Mouse (Mus musculus) liver, embryonic 11.5 days (tissue): ENCODE measurements around the gene Phc2. TPM values are rescaled to one million over a fixed set of nuclear protein-coding genes. Genes with fewer than 3 reads are reported as not detected.
"Not testable (repeated sequence)": the region's sequence is repeated elsewhere in the genome, so short reads cannot be mapped to it uniquely, and the experiment has no call there.

ENCODE experiments used
- ATAC-seq: fragments of 200-750 bp; cut with Nextera tagmentation; replicated peaks from 2 replicates; pipeline ENCODE4 v1.8.0; 2017; ENCODE audit warnings: moderate number of reproducible peaks, mild to moderate bottlenecking, moderate TSS enrichment, moderate library complexity; ENCODE audit not compliant: low FRiP score
- DNase-seq: peaks from one replicate; pipeline ENCODE4 v3.0.0-alpha.2; 2017; ENCODE audit warnings: low spot score
- H3K27ac ChIP-seq: fragments of 300-500 bp; sonication (generic); 2 replicates; pipeline ENCODE4 v1.5.1; 2014; ENCODE audit warnings: mild to moderate bottlenecking, low read depth, low read length, control low read depth
- H3K27me3 ChIP-seq: fragments of 300-500 bp; sonication (generic); replicated peaks from 2 replicates; pipeline ENCODE4 v1.6.1; 2014; ENCODE audit warnings: low read length, mixed read lengths; ENCODE audit not compliant: control insufficient read depth, insufficient read depth
- H3K36me3 ChIP-seq: fragments of 300-500 bp; sonication (generic); 2 replicates; pipeline ENCODE4 v1.6.1; 2014; ENCODE audit warnings: mild to moderate bottlenecking, low read length, moderate library complexity, mixed read lengths; ENCODE audit not compliant: control insufficient read depth, insufficient read depth
- H3K4me1 ChIP-seq: fragments of 300-500 bp; sonication (generic); replicated peaks from 2 replicates; pipeline ENCODE4 v1.6.1; 2014; ENCODE audit warnings: low read length, mixed read lengths; ENCODE audit not compliant: control insufficient read depth, insufficient read depth
- H3K4me2 ChIP-seq: fragments of 300-500 bp; sonication (generic); 2 replicates; pipeline ENCODE4 v1.6.1; 2014; ENCODE audit warnings: mild to moderate bottlenecking, control low read depth, moderate library complexity
- H3K4me3 ChIP-seq: fragments of 300-500 bp; sonication (generic); 2 replicates; pipeline ENCODE4 v1.5.1; 2014; ENCODE audit warnings: low read depth, low read length, control low read depth
- H3K9ac ChIP-seq: fragments of 300-500 bp; sonication (generic); 2 replicates; pipeline ENCODE4 v1.6.1; 2014; ENCODE audit warnings: low read depth, low read length, control low read depth
- H3K9me3 ChIP-seq: fragments of 300-500 bp; sonication (generic); 2 replicates; pipeline ENCODE4 v1.6.1; 2016; ENCODE audit warnings: low read length, inconsistent platforms, mixed read lengths; ENCODE audit not compliant: control insufficient read depth
- WGBS: fragments of 180-500 bp; shearing (Covaris S2); extraction: QIAGEN DNeasy Blood & Tissue Kit; methylation state at CpG from one replicate; pipeline ENCODE4 v1.1.7; 2014; 5-methylcytosine and 5-hydroxymethylcytosine counted together
- polyA plus RNA-seq: library from polyadenylated mRNA; unstranded; fragments of >200 nt; fragmentation: Nextera tagmentation; extraction: Ambion mirVana; gene quantifications from 2 replicates; pipeline ENCODE4 v1.2.1, GENCODE M21; 2014

Gene Phc2
- polyA plus RNA-seq, result 39.3 and 40.4 TPM in 2 replicates

GRCm38 (mm10) chr4:128654505-128655381, at the start of gene Phc2:
TSS of gene Phc2 (plus strand) at chr4:128654702.
- Histone ChIP-seq H3K9me3 (no peaks in the 10 kb centered on the region), H3K9ac (peak within 1 kb of the TSS; percentile 71), H3K27ac (peak within 1 kb of the TSS; percentile 61), H3K27me3 (peaks cover 3% of the 10 kb centered on the region; the same call in 1 of the 2 replicates), H3K36me3 (no peaks in the 10 kb centered on the region), H3K4me3 (peak within 1 kb of the TSS; percentile 75), H3K4me1 (peaks cover 9% of the 10 kb centered on the region), H3K4me2 (peak within 1 kb of the TSS; percentile 95)
- peak; percentile 91 for DNase-seq
- ATAC-seq, result peak; percentile 99
- WGBS, result under 1% methylated on average over 74 of the region's 85 CpGs

GRCm38 (mm10) chr4:128606586-128606985, 47.9 kb upstream of the Phc2 start:
- no peak overlapping the region for H3K4me3 ChIP-seq
- ATAC-seq (no peak), DNase-seq (no peak)
- WGBS, result 90% methylated on average over 7 of the region's 7 CpGs
- peaks cover 8% of the 10 kb centered on the region for H3K4me1 ChIP-seq
- no peaks in the 10 kb centered on the region for H3K27me3 ChIP-seq
- H3K4me2 ChIP-seq, result no peak overlapping the region
- no peaks in the 10 kb centered on the region for H3K9me3 ChIP-seq
- H3K27ac ChIP-seq, result no peak overlapping the region
- H3K9ac ChIP-seq, result no peak overlapping the region
- H3K36me3 ChIP-seq, result no peaks in the 10 kb centered on the region

GRCm38 (mm10) chr4:128607661-128608060, 46.8 kb upstream of the Phc2 start:
- 89% methylated on average over 11 of the region's 11 CpGs for WGBS
- Histone ChIP-seq H3K27me3 (no peaks in the 10 kb centered on the region), H3K4me1 (peaks cover 8% of the 10 kb centered on the region), H3K36me3 (no peaks in the 10 kb centered on the region), H3K9me3 (no peaks in the 10 kb centered on the region), H3K4me3 (no peak overlapping the region), H3K9ac (no peak overlapping the region), H3K27ac (no peak overlapping the region), H3K4me2 (no peak overlapping the region)
- no peak for ATAC-seq
- no peak for DNase-seq

GRCm38 (mm10) chr4:128609276-128609924, 45.1 kb upstream of the Phc2 start:
- Histone ChIP-seq H3K4me3 (peak overlapping the region; percentile 62), H3K27ac (no peak overlapping the region), H3K9ac (peak overlapping the region; percentile 68), H3K4me1 (peaks cover 8% of the 10 kb centered on the region), H3K27me3 (no peaks in the 10 kb centered on the region), H3K4me2 (peak overlapping the region; percentile 91), H3K9me3 (no peaks in the 10 kb centered on the region), H3K36me3 (no peaks in the 10 kb centered on the region)
- peak; percentile 42 for DNase-seq
- ATAC-seq, result peak; percentile 10
- 10% methylated on average over 27 of the region's 27 CpGs for WGBS

GRCm38 (mm10) chr4:128609925-128610402, 44.5 kb upstream of the Phc2 start, which contains the start of gene Zscan20:
TSS of gene Zscan20 (minus strand) at chr4:128610098.
- Histone ChIP-seq H3K9ac (peak within 1 kb of the TSS; percentile 68), H3K27ac (peak within 1 kb of the TSS; percentile 49; the same call in 1 of the 2 replicates), H3K4me3 (peak within 1 kb of the TSS; percentile 62), H3K36me3 (no peaks in the 10 kb centered on the region), H3K9me3 (no peaks in the 10 kb centered on the region), H3K4me2 (peak within 1 kb of the TSS; percentile 91), H3K4me1 (peaks cover 8% of the 10 kb centered on the region), H3K27me3 (no peaks in the 10 kb centered on the region)
- DNase-seq (peak; percentile 94), ATAC-seq (peak; percentile 95)
- under 1% methylated on average over 24 of the region's 24 CpGs for WGBS

- WGBS, result 29% methylated on average over 10 of the region's 10 CpGs
- no peak for ATAC-seq
- peaks cover 8% of the 10 kb centered on the region for H3K4me1 ChIP-seq
- H3K9ac ChIP-seq, result peak overlapping the region; percentile 46; the same call in 1 of the 2 replicates
- H3K4me3 ChIP-seq, result peak overlapping the region; percentile 62
- peak overlapping the region; percentile 91 for H3K4me2 ChIP-seq
- peak overlapping the region; percentile 49; the same call in 1 of the 2 replicates for H3K27ac ChIP-seq
- H3K27me3 ChIP-seq, result no peaks in the 10 kb centered on the region
- DNase-seq, result no peak
- no peaks in the 10 kb centered on the region for H3K36me3 ChIP-seq
- no peaks in the 10 kb centered on the region for H3K9me3 ChIP-seq
Measured at GRCm38 (mm10) chr4:128610706-128611105, 43.8 kb upstream of the Phc2 start.

GRCm38 (mm10) chr4:128611726-128612125, 42.8 kb upstream of the Phc2 start:
- not testable (repeated sequence) for H3K9ac ChIP-seq, H3K4me2 ChIP-seq, H3K4me3 ChIP-seq, ATAC-seq, H3K27me3 ChIP-seq, H3K27ac ChIP-seq, H3K4me1 ChIP-seq, DNase-seq, H3K36me3 ChIP-seq, H3K9me3 ChIP-seq
- WGBS, result 77% methylated on average over 3 of the region's 3 CpGs

- H3K4me1 ChIP-seq, result peaks cover 17% of the 10 kb centered on the region
- no peak overlapping the region for H3K27ac ChIP-seq
- H3K9ac ChIP-seq, result no peak overlapping the region
- no peaks in the 10 kb centered on the region for H3K9me3 ChIP-seq
- DNase-seq (peak; percentile 47), ATAC-seq (no peak)
- H3K27me3 ChIP-seq, result peaks cover 18% of the 10 kb centered on the region
- H3K4me3 ChIP-seq, result no peak overlapping the region
- no peaks in the 10 kb centered on the region for H3K36me3 ChIP-seq
- 24% methylated on average over 8 of the region's 8 CpGs for WGBS
- H3K4me2 ChIP-seq, result no peak overlapping the region
Measured at GRCm38 (mm10) chr4:128613326-128613725, 41.2 kb upstream of the Phc2 start.
